Mouse (Mus musculus) megakaryocyte, embryonic 14.5 days (primary cell): ENCODE results near the gene Haghl.

Experiments
- FLI1 ChIP-seq: IDR thresholded peaks from 2 replicates; pipeline ENCODE4 v1.6.1; 2012; ENCODE audit warnings: low read length, inconsistent platforms, mixed read lengths
- GATA1 ChIP-seq: IDR thresholded peaks from 3 replicates; pipeline ENCODE4 v1.6.1; 2012; ENCODE audit warnings: mixed read lengths, low read length, inconsistent platforms, borderline replicate concordance

- TF ChIP-seq GATA1: no peak
- no peak for TF ChIP-seq FLI1
Observed at GRCm38 (mm10) chr17:25802825-25803517, 17.5 kb upstream of the Haghl start.
